Mouse (Mus musculus) C2C12 (cell line): ENCODE data around the gene Ccdc58.

Source experiments
- CEBPB ChIP-seq: IDR thresholded peaks from one replicate; pipeline ENCODE4 v1.6.1; 2011; ENCODE audit warnings: low read depth, mild to moderate bottlenecking, control low read depth, moderate library complexity
- CTCF ChIP-seq: IDR thresholded peaks from one replicate; pipeline ENCODE4 v1.5.1; 2011; ENCODE audit not compliant: control insufficient read depth, insufficient read depth, insufficient read length
- MAX ChIP-seq: IDR thresholded peaks from one replicate; pipeline ENCODE4 v1.6.1; 2011; ENCODE audit warnings: mild to moderate bottlenecking, control low read depth
- MYOD1 ChIP-seq: IDR thresholded peaks from one replicate; pipeline ENCODE4 v1.6.1; 2011; ENCODE audit warnings: low read depth; ENCODE audit not compliant: control insufficient read depth, insufficient read length
- MYOG ChIP-seq: IDR thresholded peaks from one replicate; pipeline ENCODE4 v1.6.1; 2011; ENCODE audit not compliant: control insufficient read depth, insufficient read length; ENCODE audit errors: extremely low read depth
- USF1 ChIP-seq: IDR thresholded peaks from one replicate; pipeline ENCODE4 v1.6.1; 2011; ENCODE audit warnings: low read depth, mild to moderate bottlenecking, control low read depth, moderate library complexity

DNA sequence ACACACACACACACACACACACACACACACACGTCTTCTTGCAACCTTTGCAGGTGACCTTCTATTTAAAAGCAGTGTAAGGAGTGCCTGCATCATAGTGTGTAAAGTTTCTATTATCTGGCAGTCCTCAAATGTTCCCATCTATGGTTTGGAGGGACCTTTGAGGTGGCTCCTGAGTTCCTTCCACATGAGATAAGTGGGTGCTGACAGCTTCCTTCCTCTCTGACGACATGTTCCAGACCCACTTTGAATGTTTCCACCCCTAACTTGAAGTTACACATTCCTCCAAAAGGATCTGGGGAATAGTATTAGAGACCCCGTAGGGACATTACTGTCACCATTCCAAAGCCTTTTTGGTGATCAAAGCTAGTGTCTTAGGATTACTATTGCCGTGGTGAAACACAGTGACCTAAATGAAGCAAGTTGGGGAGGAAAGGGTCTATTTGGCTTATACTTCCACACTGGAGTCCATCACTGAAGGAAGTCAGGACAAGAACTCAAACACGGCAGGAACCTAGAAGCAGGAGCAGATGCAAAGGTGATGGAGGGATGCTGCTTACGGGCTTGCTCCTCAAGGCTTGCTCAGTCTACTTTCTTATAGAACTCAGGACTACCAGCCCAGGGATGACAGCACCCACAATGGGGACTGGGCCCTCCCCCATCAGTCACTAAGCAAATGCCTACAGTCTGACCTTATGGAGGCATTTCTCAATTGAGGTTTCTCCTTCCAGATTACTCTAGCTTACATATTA, 17.8 kb upstream of the Ccdc58 start:
- TF ChIP-seq CTCF (no peak), USF1 (no peak), MAX (no peak), MYOG (no peak), MYOD1 (no peak), CEBPB (no peak)
